Mouse (Mus musculus) hindbrain, embryonic 15.5 days (tissue): ENCODE measurements around the gene Lrrfip1. TPM values are rescaled to one million over a fixed set of nuclear protein-coding genes. Genes with fewer than 3 reads are reported as not detected.

Experiments used
- ATAC-seq: fragments of 200-750 bp; cut with Nextera tagmentation; 2 replicates; pipeline ENCODE4 v1.8.0; 2017; ENCODE audit warnings: low read depth, moderate number of reproducible peaks, moderate TSS enrichment; ENCODE audit not compliant: low FRiP score
- H3K27ac ChIP-seq: fragments of 300-500 bp; sonication (generic); replicated peaks from 2 replicates; pipeline ENCODE4 v1.5.1; 2015; ENCODE audit warnings: mild to moderate bottlenecking, inconsistent platforms
- H3K27me3 ChIP-seq: fragments of 300-500 bp; sonication (generic); 2 replicates; pipeline ENCODE4 v1.6.1; 2015; ENCODE audit warnings: control low read depth, inconsistent platforms
- H3K36me3 ChIP-seq: fragments of 300-500 bp; sonication (generic); 2 replicates; pipeline ENCODE4 v1.6.1; 2015; ENCODE audit warnings: control low read depth, inconsistent platforms
- H3K4me1 ChIP-seq: fragments of 300-500 bp; sonication (generic); replicated peaks from 2 replicates; pipeline ENCODE4 v1.6.1; 2015; ENCODE audit warnings: control low read depth, inconsistent platforms
- H3K4me2 ChIP-seq: fragments of 300-500 bp; sonication (generic); 2 replicates; pipeline ENCODE4 v1.6.1; 2015; ENCODE audit warnings: moderate library complexity, mild to moderate bottlenecking, inconsistent platforms
- H3K4me3 ChIP-seq: fragments of 300-500 bp; sonication (generic); 2 replicates; pipeline ENCODE4 v1.5.1; 2015; ENCODE audit warnings: mild to moderate bottlenecking, inconsistent platforms
- H3K9ac ChIP-seq: fragments of 300-500 bp; sonication (generic); 2 replicates; pipeline ENCODE4 v1.6.1; 2015; ENCODE audit warnings: inconsistent platforms
- H3K9me3 ChIP-seq: fragments of 300-500 bp; sonication (generic); 2 replicates; pipeline ENCODE4 v1.6.1; 2016; ENCODE audit warnings: control low read depth, inconsistent platforms
- WGBS: fragments of 180-500 bp; shearing (Covaris S2); methylation state at CpG from one replicate; pipeline ENCODE4 v1.1.7; 2015; 5-methylcytosine and 5-hydroxymethylcytosine counted together
- polyA plus RNA-seq: library from polyadenylated mRNA; unstranded; fragments of >200 nt; fragmentation: Nextera tagmentation; extraction: Ambion mirVana; gene quantifications from 2 replicates; pipeline ENCODE4 v1.2.1, GENCODE M21; 2015

Gene Lrrfip1
- polyA plus RNA-seq, 1 experiment from 2014 or later = 41.5 TPM

- Histone ChIP-seq H3K4me2 (no peak overlapping the region), H3K4me1 (0 out of 2 replicates have a peak, but pooled peaks cover 5% of the 10 kb centered on the region), H3K9ac (no peak overlapping the region), H3K4me3 (no peak overlapping the region), H3K36me3 (no peaks in the 10 kb centered on the region), H3K9me3 (no peaks in the 10 kb centered on the region), H3K27ac (0 out of 2 replicates have a peak overlapping the region, but pooled peaks have one; percentile 18), H3K27me3 (no peaks in the 10 kb centered on the region)
- 69% methylated on average over 10 of the region's 10 CpGs for WGBS
- ATAC-seq = no peak
These were observed 81.3 kb downstream of the Lrrfip1 start for GRCm38 (mm10) chr1:91079740-91080422.

- 0 out of 2 replicates have a peak overlapping the region, but pooled peaks have one; percentile 18 for H3K27ac ChIP-seq
- 81% methylated on average over 7 of the region's 7 CpGs for WGBS
- no peak overlapping the region for H3K4me3 ChIP-seq
- 0 out of 2 replicates have a peak, but pooled peaks cover 5% of the 10 kb centered on the region for H3K4me1 ChIP-seq
- no peak overlapping the region for H3K4me2 ChIP-seq
- no peaks in the 10 kb centered on the region for H3K36me3 ChIP-seq
- no peak for ATAC-seq
- no peak overlapping the region for H3K9ac ChIP-seq
- no peaks in the 10 kb centered on the region for H3K27me3 ChIP-seq
- H3K9me3 ChIP-seq = no peaks in the 10 kb centered on the region
These were observed 81.8 kb downstream of the Lrrfip1 start for GRCm38 (mm10) chr1:91080423-91080749.

GRCm38 (mm10) chr1:91084374-91084773 is 85.8 kb downstream of the Lrrfip1 start:
- no peaks in the 10 kb centered on the region for H3K36me3 ChIP-seq
- no peak overlapping the region for H3K27ac ChIP-seq
- no peaks in the 10 kb centered on the region for H3K27me3 ChIP-seq
- no peak overlapping the region for H3K4me3 ChIP-seq
- no peaks in the 10 kb centered on the region for H3K9me3 ChIP-seq
- H3K9ac ChIP-seq = no peak overlapping the region
- ATAC-seq = no peak
- 88% methylated on average over 8 of the region's 8 CpGs for WGBS
- no peak overlapping the region for H3K4me2 ChIP-seq
- 0 out of 2 replicates have a peak, but pooled peaks cover 6% of the 10 kb centered on the region for H3K4me1 ChIP-seq

- no peaks in the 10 kb centered on the region for H3K27me3 ChIP-seq
- H3K27ac ChIP-seq = no peak overlapping the region
- H3K9me3 ChIP-seq = no peaks in the 10 kb centered on the region
- 88% methylated on average over 10 of the region's 10 CpGs for WGBS
- ATAC-seq = no peak
- H3K4me2 ChIP-seq = no peak overlapping the region
- no peak overlapping the region for H3K9ac ChIP-seq
- H3K4me3 ChIP-seq = no peak overlapping the region
- 0 out of 2 replicates have a peak, but pooled peaks cover 5% of the 10 kb centered on the region for H3K4me1 ChIP-seq
- no peaks in the 10 kb centered on the region for H3K36me3 ChIP-seq
These were observed 86.5 kb downstream of the Lrrfip1 start for GRCm38 (mm10) chr1:91085009-91085408.

GRCm38 (mm10) chr1:91085686-91086085 is 87.1 kb downstream of the Lrrfip1 start:
- no peak overlapping the region for H3K27ac ChIP-seq
- no peaks in the 10 kb centered on the region for H3K36me3 ChIP-seq
- no peak overlapping the region for H3K4me2 ChIP-seq
- WGBS = 80% methylated on average over 2 of the region's 2 CpGs
- ATAC-seq = no peak
- no peak overlapping the region for H3K4me3 ChIP-seq
- no peaks in the 10 kb centered on the region for H3K27me3 ChIP-seq
- H3K4me1 ChIP-seq = 0 out of 2 replicates have a peak, but pooled peaks cover 3% of the 10 kb centered on the region
- H3K9me3 ChIP-seq = no peaks in the 10 kb centered on the region
- H3K9ac ChIP-seq = no peak overlapping the region

GRCm38 (mm10) chr1:91086325-91086724 is 87.8 kb downstream of the Lrrfip1 start:
- no peak overlapping the region for H3K27ac ChIP-seq
- 37% methylated on average over 3 of the region's 3 CpGs for WGBS
- H3K4me2 ChIP-seq = no peak overlapping the region
- H3K36me3 ChIP-seq = no peaks in the 10 kb centered on the region
- 0 out of 2 replicates have a peak, but pooled peaks cover 3% of the 10 kb centered on the region for H3K4me1 ChIP-seq
- H3K9ac ChIP-seq = no peak overlapping the region
- H3K27me3 ChIP-seq = no peaks in the 10 kb centered on the region
- H3K9me3 ChIP-seq = no peaks in the 10 kb centered on the region
- H3K4me3 ChIP-seq = no peak overlapping the region
- ATAC-seq = no peak

- 83% methylated on average over 5 of the region's 5 CpGs for WGBS
- ATAC-seq = no peak
These were observed 88.2 kb downstream of the Lrrfip1 start for GRCm38 (mm10) chr1:91086748-91087147.

GRCm38 (mm10) chr1:91088027-91088426 is 89.5 kb downstream of the Lrrfip1 start:
- Histone ChIP-seq H3K4me3 (no peak overlapping the region), H3K27me3 (no peaks in the 10 kb centered on the region), H3K9ac (no peak overlapping the region), H3K9me3 (no peaks in the 10 kb centered on the region), H3K4me2 (no peak overlapping the region), H3K27ac (no peak overlapping the region), H3K36me3 (no peaks in the 10 kb centered on the region), H3K4me1 (0 out of 2 replicates have a peak, but pooled peaks cover 3% of the 10 kb centered on the region)
- 86% methylated on average over 7 of the region's 7 CpGs for WGBS
- no peak for ATAC-seq

More at GRCm38 (mm10) chr1:91086748-91087147, 88.2 kb downstream of the Lrrfip1 start:
- no peaks in the 10 kb centered on the region for H3K9me3 ChIP-seq
- 0 out of 2 replicates have a peak, but pooled peaks cover 3% of the 10 kb centered on the region for H3K4me1 ChIP-seq
- no peaks in the 10 kb centered on the region for H3K36me3 ChIP-seq
- no peak overlapping the region for H3K9ac ChIP-seq
- H3K27me3 ChIP-seq = no peaks in the 10 kb centered on the region
- no peak overlapping the region for H3K4me3 ChIP-seq
- no peak overlapping the region for H3K27ac ChIP-seq
- H3K4me2 ChIP-seq = no peak overlapping the region

- Histone ChIP-seq H3K27ac (no peak overlapping the region), H3K9ac (no peak overlapping the region), H3K4me3 (no peak overlapping the region), H3K36me3 (no peaks in the 10 kb centered on the region), H3K4me2 (no peak overlapping the region), H3K4me1 (0 out of 2 replicates have a peak, but pooled peaks cover 3% of the 10 kb centered on the region), H3K27me3 (no peaks in the 10 kb centered on the region), H3K9me3 (no peaks in the 10 kb centered on the region)
- no peak for ATAC-seq
- 87% methylated on average over 8 of the region's 8 CpGs for WGBS
These were observed 90.4 kb downstream of the Lrrfip1 start for GRCm38 (mm10) chr1:91088941-91089340.

GRCm38 (mm10) chr1:91090456-91090855 is 91.9 kb downstream of the Lrrfip1 start:
- no peak overlapping the region for H3K4me3 ChIP-seq
- WGBS = 82% methylated on average over 6 of the region's 6 CpGs
- no peaks in the 10 kb centered on the region for H3K27me3 ChIP-seq
- H3K9me3 ChIP-seq = no peaks in the 10 kb centered on the region
- H3K36me3 ChIP-seq = no peaks in the 10 kb centered on the region
- ATAC-seq = no peak
- H3K4me2 ChIP-seq = no peak overlapping the region
- H3K9ac ChIP-seq = no peak overlapping the region
- no peak overlapping the region for H3K27ac ChIP-seq
- H3K4me1 ChIP-seq = 0 out of 2 replicates have a peak, but pooled peaks cover 3% of the 10 kb centered on the region

- Histone ChIP-seq H3K4me3 (no peak overlapping the region), H3K4me2 (no peak overlapping the region), H3K36me3 (no peaks in the 10 kb centered on the region), H3K27me3 (no peaks in the 10 kb centered on the region), H3K9me3 (no peaks in the 10 kb centered on the region), H3K9ac (no peak overlapping the region), H3K4me1 (no peaks in the 10 kb centered on the region), H3K27ac (no peak overlapping the region)
- WGBS = 56% methylated on average over 6 of the region's 6 CpGs
- ATAC-seq = no peak
These were observed 93.9 kb downstream of the Lrrfip1 start for GRCm38 (mm10) chr1:91092451-91092850.

GRCm38 (mm10) chr1:91093296-91093695 is 94.8 kb downstream of the Lrrfip1 start:
- H3K9me3 ChIP-seq = no peaks in the 10 kb centered on the region
- H3K4me3 ChIP-seq = no peak overlapping the region
- H3K4me2 ChIP-seq = no peak overlapping the region
- H3K9ac ChIP-seq = no peak overlapping the region
- 67% methylated on average over 2 of the region's 2 CpGs for WGBS
- no peaks in the 10 kb centered on the region for H3K36me3 ChIP-seq
- no peaks in the 10 kb centered on the region for H3K4me1 ChIP-seq
- ATAC-seq = no peak
- H3K27me3 ChIP-seq = no peaks in the 10 kb centered on the region
- H3K27ac ChIP-seq = no peak overlapping the region
